Mouse (Mus musculus) spleen, adult 12 weeks (tissue): Measurements from ENCODE around the gene Tmco4.
"Not testable (repeated sequence)": the region's sequence is repeated elsewhere in the genome, so short reads cannot be mapped to it uniquely, and the experiment has no call there.

Experiments used
- DNase-seq: peaks from one replicate; pipeline ENCODE4 v3.0.0; 2022; ENCODE audit warnings: low spot score

Tmco4 gene

DNA sequence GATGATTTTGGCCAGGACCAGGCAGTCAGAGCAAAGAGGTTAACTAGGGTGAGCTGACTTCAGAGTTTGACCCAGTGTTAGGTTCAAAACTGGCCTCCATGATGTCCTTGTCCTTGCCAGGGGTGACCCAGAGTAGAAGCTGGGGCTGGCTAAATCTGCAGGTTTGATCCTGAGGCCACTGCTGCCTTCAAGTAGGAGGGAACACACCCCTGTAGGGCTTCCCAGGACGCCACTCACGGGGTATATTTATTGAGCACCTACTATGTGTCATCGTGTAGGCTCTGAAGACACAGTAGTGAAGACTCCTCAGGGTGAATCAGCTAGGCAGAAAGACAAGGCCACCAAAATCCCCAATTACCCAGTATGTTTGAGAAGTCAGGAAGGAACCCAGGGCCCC, 1.0 kb downstream of the Tmco4 start:
- DNase-seq = no peak

DNA sequence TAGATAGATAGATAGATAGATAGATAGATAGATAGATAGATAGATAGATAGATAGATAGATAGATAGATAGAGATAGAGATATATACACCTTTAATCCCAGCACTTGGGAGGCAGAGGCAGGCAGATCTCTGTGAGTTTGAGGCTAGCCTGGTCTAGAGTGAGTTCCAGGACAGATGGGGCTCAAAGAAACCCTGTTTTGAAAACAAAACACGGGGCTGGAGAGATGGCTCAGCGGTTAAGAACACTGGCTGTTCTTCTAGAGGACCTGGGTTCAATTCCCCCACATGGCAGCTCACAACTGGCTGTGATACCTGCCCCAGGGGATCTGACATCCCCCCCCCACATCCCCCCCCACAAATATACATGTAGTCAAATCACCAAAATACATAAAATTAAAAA, 1.9 kb downstream of the Tmco4 start:
- not testable (repeated sequence) for DNase-seq

DNA sequence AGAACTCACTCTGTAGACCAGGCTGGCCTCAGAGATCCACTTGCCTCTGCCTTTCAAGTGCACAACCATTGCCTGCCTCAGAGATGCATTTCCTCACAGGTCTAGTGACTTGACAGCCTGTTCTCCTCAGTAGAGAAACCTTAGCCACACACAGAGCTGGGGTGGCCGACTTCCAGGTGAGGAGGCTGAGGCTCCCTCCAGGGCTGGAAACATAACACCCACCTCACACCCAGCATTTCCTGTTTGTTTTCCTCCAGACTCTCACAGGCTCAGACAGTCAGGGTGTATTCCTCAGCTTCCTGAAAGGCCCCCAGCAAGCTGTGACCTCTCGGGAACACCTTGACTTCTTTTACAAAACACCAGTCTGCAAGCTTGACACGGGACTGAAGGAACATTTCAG, 2.5 kb downstream of the Tmco4 start:
- no peak for DNase-seq

DNA sequence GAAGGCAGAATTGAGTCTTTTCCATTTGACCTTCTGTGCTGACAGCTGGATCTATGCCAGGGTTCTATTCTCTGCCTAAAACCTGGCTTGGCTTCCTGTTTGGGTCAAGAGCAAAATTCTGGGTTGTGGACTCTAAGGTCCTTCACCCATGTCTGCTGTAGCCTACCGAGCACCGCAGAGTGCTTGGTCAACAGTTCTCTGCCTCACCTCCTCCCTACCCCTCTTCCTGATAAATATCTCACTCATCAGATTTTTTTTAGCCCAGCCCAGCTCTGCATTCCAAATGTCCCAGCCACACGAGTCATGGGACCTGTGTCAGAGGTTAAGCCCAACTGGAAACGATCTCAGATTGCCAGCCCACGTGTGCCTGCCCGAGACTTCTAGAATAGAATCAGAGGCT, 3.4 kb downstream of the Tmco4 start:
- DNase-seq = no peak

DNA sequence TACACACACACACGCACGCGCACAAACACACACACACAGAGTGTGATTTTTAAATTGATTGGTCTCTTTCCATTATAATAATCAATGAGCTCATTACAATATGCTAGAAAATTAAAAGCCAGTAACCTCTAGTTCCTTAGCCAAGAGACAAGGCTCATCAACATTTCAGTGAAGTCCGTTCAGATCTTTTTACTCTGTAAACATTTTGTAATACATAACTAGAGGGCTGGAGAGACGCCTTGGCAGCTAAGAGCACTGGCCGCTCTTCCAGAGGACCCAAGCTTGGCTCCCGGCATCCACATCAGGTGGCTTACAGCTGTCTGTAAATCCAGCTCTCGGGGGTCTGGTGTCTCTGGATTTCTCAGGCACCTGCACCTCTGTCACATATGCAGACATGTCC, 7.3 kb downstream of the Tmco4 start:
- DNase-seq = no peak

DNA sequence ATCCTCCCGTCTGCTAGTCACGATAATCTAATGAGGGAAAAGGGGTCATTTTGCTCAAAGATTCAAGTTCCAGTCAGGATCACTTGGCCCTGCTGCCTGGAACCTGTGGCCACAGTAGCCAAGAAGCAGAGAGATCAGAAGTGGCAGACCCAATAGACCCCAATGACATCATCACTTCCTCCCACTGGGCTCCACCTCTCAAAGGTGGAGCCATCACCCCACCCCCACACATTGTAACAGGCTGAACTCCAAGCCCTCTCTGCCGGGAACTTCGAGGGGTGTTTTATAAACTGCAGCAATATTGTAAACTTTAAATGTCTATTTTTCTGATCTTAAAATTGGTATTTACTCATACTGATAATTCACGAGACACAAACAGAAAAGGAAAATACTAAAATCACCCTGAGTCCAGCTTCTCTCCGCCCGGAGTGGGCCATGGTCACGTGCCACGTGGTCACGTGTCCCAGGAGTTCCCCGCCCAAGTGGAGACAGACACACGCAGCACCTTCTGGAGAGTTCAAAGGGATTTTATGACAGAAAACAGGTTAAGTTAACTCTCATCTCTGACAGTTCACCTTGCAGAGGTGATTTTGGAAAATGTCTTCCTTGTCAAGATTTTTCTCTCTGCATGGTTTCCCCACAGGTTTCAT, 8.2 kb downstream of the Tmco4 start:
- no peak for DNase-seq

DNA sequence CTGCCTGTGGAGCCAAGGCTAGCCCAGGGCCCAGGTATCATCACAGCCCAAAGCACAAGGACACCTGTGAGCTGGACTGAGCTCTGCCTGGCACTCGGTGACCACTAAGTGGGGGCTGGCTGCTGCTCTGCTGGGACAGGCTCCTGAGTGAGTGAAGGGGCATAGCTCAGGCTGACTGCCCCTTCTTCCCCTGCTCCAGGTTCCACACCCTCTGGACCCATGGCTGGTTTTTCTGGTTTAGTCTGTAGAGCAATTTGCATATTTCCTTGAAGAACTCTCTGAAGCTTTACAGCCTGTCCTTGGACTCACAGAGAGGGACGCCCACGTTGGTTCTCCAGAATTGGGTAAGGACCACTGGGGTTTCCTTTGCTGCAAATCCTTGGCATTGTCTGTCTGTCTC, 10.7 kb downstream of the Tmco4 start:
- DNase-seq = no peak

DNA sequence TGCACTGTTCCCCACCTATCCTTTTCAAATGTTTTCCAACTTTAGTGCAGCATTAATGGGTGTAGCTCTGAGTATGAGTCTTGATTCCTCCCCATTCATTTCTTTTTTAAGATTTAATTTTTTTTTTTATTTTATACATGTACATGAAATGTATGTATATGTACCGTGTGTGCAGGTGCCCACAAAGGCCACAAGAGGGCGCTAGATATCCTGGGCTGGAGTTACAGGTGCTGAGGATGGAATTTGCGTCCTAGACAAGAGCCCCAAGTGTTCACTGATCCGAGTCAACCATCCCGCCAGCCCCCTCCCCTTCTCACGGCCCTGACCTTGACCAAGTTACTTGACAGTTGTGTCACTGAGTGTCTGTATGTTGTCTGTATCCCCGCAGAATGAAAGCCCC, 12.1 kb downstream of the Tmco4 start:
- no peak for DNase-seq

DNA sequence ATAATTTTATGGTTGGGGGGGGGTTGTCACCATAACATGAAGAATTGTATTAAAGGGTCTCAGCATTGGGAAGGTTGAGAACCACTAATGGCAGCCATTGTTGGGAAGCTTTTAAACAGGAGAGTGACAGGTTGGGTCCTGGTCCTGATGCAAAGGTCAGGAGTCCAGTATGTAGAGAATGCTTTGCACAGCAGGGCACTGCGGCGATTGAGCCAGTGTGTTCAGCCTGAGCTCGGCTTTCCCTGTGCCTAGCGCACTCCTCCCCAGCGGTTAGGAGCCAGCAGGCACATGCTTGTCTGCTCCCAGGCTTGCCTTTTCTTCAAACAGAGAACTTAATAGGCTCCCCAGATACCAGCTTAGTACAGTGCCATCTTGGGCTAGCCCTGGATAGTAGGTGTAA, 13.6 kb downstream of the Tmco4 start:
- no peak for DNase-seq

DNA sequence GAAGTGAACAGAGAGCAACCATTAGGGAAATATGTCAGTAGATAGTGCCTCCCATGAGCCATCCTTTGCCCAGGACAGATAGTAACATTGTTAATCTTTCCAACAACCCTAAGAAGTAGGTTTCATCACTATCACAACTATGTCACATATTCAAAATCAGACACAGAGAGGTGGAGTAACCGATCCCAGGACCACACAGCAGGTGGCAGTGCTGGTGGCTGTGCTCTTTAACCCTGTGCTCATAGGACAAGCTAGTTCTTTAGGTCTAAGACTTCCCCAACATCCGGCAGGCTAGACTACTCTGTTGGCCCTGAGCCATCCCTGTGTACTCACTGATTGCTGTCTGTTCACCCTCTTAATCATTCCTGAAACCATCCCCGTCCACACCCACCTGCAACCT, 21.7 kb downstream of the Tmco4 start:
- DNase-seq = no peak

DNA sequence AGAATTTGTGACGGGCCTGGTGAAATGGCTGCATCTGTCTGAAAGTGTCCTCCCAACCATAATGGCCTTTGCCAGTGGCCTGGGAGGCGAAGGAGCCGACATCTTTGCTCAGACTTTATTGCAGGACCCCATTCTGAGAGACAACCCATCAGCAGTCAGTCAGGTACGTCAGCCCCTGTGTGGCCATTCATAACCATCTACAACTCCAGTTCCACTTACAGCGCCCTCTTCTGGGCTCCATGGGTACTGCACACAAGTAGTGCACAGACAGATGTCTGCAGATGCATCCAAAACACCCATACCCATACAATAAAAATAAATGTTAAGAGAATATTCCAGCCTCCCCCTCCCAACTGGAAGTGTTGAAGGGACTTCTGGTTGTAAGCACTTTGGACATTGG, 23.7 kb downstream of the Tmco4 start:
- DNase-seq = peak; percentile 8

DNA sequence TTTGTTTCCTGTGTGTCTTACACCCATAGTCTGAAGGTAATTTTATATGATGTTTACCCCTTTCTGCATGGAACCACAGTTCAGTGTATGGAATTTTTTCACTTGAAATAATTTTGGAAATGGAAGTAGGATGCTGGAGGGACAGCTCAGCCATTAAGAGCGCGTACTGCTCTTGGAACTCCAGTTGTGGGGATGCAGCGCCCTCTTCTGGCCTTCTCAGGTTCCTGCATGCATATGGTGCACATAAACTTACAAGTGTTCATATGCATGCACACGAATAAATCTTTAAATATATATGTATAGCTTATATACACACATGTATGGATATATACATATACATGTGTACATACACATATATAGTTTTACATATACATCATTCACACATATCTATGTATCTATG, 24.4 kb downstream of the Tmco4 start:
- DNase-seq = no peak

DNA sequence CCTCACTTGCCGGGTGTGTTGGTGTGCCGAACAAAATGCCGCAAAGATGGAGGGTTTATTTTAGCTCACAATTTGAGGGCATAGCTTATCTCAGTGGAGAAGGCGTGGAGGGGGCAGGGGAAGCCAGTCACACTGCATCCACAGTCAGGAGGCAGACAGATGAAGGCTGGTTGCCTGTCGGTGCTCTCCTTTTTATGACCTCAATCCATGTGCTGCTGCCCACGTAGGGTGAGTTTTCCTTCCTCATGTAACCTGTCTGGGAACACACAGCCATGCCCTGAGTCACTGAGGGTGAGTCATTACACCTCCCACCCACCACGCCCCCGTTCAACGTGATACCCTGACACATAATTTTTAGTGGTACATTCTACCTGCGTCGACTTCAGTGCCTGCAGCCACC, 25.9 kb downstream of the Tmco4 start:
- no peak for DNase-seq

DNA sequence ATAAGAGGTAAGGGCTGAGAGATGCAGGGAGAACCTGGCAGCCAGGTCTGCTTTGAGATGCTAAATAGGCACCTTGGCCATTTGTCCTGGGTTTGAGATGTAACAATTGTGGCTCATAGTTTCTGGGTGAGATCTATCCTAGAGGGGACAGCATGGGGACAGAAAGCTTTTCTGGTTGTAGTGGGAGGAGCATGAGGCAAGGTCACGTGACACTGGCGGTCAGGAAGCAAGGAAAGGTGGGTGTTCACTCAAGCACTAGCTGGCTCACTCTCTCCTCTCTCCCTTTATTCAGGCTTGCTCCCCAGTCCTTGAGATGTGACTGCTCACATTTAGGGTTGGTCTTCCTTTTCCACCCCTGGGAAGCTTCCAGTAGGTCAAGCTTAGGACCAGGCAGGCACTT, 28.3 kb downstream of the Tmco4 start:
- no peak for DNase-seq

DNA sequence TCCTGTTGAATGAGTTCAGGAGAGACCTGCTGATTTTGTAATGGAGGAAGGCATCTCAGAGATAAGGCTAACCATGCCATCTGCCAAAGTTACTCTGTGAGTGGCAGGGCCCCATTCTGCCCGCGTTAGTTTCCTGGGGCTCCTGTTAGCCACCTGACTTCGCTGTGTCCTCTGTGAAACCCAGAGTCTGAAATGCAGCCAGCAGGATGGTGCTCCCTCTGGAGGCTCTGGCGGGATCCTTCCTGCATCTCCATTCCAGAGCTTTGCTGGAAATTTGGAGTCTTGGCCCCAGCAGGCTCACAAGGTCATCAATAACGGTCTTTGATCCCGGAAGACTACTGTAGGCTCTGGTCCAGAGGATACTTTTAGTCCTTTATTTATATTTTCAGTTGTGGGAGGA, 28.7 kb downstream of the Tmco4 start:
- no peak for DNase-seq

DNA sequence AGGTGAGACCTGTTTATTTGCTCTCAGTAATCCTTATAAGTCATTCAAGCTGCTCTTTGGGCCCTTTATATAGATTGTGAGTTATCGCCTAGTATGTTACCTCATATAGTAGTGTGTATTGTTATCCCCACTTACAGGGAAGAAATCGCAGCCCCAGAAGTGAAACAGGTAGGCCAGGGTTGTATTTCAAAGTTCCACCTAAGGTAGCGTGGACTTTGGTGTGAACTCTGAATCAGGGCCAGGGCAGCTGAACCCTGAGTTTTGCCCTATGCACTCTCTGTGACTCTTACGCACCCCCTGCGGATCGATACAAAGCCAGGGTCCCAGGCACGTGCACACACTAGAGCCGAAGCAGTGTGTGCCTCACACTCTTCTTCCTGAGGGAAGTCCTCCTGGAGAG, 31.4 kb downstream of the Tmco4 start:
- no peak for DNase-seq

DNA sequence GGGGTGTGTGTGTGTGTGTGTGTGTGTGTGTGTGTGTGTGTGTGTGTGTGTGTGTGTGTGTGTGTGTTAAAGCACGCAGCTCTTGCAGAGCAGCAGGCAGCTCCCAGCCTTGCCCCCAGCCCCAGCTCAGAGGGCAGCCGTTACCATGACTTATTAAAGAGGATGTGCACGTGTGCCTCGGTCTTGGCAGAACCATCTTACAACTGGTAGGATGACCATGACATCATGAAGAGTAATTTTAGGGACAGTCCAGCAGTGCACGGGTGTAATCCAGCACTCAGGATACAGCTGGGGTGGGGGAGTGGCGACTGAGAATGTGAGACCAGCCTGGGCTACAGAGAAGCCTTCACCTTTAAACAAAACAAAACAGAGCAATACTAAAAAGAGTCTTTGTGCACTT, 32.5 kb downstream of the Tmco4 start:
- no peak for DNase-seq

DNA sequence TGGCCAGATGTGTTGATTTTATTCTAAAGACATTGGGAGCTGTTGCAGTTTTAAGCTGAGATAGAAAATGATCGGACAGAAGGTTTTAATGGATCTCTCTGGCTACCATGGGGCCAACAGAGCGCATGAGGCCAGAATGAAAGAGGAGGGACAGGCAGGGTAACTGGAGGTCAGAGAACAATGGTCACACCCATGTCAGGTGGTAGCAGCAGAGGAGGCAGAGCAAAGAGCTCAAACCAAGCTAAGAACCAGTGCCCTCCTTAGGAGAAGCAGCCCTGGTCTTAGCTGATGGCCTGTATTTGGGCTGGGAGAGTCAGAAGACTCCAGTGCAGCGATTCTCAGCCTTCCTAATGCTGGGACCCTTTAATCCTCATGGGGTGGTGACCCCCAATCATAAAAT, 34.7 kb downstream of the Tmco4 start:
- no peak for DNase-seq

DNA sequence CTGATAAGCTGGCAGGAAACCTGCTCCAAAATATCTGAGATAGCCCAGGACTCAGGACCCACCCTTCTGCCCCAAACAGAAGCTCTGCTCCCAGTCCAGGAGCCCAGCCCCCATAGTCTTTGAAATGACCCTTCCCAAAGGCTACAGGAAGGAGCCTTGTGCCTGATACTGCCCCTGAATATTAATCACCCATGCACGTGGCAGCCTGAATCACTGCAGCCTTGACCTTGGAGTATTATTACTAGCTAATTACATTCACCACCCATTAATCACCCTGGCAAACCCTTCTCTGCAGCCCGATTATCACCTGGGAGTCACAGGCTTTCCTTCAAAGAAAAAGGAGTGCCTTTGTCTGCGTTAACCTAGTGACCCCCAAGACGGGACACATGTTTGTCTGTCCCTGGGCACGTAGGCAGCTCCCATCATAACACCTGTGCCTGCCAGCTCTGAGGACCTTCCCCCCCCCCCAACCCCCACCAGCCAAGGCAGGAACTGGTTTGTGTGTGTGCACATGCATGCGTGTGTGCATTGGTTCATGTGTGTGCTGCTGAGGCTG, 35.4 kb downstream of the Tmco4 start:
- DNase-seq = no peak

DNA sequence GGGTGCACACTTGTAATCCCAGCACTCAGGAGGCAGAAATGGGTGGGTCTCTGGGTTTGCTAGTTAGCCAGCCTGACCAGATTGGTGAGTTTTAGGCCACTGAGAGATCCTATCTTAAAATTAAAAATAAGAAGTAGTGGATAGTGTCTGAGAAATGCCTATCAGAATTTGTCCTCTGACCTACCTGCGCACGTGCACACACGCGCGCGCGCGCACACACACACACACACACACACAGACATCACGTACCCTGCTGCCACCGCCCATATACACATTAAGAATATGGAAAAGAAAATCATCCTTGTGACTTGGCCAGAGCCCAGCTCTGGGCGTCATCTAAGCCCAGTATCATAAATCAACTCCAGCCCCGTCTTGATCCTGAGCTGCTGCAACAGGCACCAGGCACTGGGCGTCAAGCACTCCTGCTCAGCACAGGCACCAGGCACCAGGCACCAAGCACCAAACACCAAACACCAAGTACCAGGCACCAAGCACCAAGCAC, 38.6 kb downstream of the Tmco4 start:
- no peak for DNase-seq

DNA sequence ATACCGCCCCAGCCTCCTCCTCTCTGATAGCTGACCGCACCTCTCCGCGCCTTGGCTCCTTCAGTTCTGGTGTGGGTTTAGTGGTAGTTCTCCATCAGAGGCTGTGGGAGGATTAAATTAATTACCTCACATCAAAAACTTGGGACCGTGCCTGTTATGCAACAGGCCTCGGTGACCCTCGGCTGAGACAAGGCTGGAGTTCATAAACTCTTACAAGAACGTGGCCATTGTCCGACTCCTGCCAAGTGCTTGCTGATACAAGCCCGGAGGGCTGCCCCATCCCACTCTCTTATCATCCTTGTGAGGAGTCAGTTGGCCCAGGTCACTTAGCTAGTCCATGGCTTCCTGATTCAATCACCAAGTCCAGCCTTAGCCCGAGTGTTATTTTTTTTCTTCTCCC, 40.6 kb downstream of the Tmco4 start:
- no peak for DNase-seq

DNA sequence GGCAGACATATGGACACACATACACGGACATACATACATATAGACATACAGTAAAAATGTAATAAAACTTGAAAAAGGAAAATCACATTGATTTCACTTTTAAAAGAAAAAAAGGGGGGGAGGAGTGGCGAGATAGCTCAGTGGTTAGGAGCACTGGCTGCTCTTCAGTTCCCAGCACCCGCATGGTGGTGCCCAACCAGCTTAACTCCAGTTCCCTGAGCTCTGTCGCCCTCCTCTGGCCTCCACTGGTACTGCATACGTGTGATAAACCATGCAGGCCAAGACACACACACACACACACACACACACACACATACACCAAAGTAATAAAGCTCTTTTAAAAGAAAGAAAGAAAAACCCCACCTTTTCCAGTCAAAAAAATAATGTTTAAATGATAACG, 42.1 kb downstream of the Tmco4 start:
- DNase-seq = no peak

DNA sequence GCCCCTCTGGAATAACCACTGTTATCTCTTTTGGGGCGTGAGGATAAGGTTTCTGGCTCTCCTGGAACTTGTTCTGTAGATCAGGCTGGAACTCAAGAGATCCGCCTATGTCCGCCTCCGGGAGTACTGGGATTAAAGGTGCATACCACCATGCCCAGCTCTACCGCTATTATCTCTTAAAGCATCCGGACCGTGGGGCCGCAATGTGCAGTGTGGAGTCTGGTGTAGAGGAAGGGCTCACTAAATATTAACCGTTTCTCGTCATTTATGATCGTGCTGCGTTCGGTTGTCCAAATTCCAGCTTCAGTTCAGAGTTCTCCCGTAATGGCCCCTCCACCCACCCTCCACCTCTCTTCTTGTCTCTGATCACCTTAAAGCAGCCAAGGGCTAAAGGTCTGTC, 45.7 kb downstream of the Tmco4 start:
- no peak for DNase-seq

DNA sequence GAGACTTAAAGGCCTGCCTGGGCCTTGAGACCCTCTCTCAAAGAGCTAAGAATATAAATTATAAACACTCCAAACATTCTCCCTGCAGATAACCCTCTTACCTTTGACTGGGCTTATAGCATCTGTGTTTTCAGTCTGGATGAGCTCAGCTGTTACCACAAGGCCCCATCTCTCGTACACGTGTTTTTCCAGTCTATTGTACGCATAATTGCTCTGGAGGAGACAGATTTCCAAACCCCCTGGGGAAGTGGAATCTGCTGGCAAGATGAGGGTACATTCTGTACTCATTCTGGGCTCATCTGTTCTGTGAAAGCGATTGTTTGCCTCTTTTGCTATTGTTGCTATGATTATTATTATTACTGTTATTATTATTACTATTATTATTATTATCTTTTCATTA, 46.3 kb downstream of the Tmco4 start:
- no peak for DNase-seq
